Mouse (Mus musculus) embryonic facial prominence, embryonic 10.5 days (tissue): ENCODE measurements around the gene Evx2. TPM values are rescaled to one million over a fixed set of nuclear protein-coding genes. Genes with fewer than 3 reads are reported as not detected.

Source experiments
- DNase-seq: peaks from one replicate; pipeline ENCODE4 v3.0.0-alpha.2; 2017; ENCODE audit warnings: low spot score
- H3K27ac ChIP-seq: fragments of 300-500 bp; sonication (generic); replicated peaks from 2 replicates; pipeline ENCODE4 v1.5.1; 2016; ENCODE audit warnings: mild to moderate bottlenecking
- H3K27me3 ChIP-seq: fragments of 300-500 bp; sonication (generic); replicated peaks from 2 replicates; pipeline ENCODE4 v1.6.1; 2016; ENCODE audit warnings: low read depth, mild to moderate bottlenecking; ENCODE audit not compliant: poor library complexity, severe bottlenecking
- H3K36me3 ChIP-seq: fragments of 300-500 bp; sonication (generic); replicated peaks from 2 replicates; pipeline ENCODE4 v1.6.1; 2016; ENCODE audit warnings: mild to moderate bottlenecking, moderate library complexity
- H3K4me1 ChIP-seq: fragments of 300-500 bp; sonication (generic); 2 replicates; pipeline ENCODE4 v1.6.1; 2016
- H3K4me3 ChIP-seq: fragments of 300-500 bp; sonication (generic); 2 replicates; pipeline ENCODE4 v1.5.1; 2016; ENCODE audit warnings: mild to moderate bottlenecking, moderate library complexity
- H3K9me3 ChIP-seq: fragments of 300-500 bp; sonication (generic); 2 replicates; pipeline ENCODE4 v1.6.1; 2016; ENCODE audit warnings: mild to moderate bottlenecking
- WGBS: fragments of 180-500 bp; shearing (Covaris S2); methylation state at CpG from one replicate; pipeline ENCODE4 v1.1.7; 2016; 5-methylcytosine and 5-hydroxymethylcytosine counted together
- polyA plus RNA-seq: library from polyadenylated mRNA; unstranded; fragments of >200 nt; fragmentation: Nextera tagmentation; extraction: Ambion mirVana; gene quantifications from 2 replicates; pipeline ENCODE4 v1.2.1, GENCODE M21; 2016

The Evx2 gene
- polyA plus RNA-seq, 1 experiment from 2014 or later, result 0.05 TPM

- H3K9me3 ChIP-seq, result no peaks in the 10 kb centered on the region
- H3K27ac ChIP-seq, result no peak overlapping the region
- H3K4me1 ChIP-seq, result peaks cover 15% of the 10 kb centered on the region
- DNase-seq, result peak; percentile 64
- H3K36me3 ChIP-seq, result no peaks in the 10 kb centered on the region
- under 1% methylated on average over 24 of the region's 24 CpGs for WGBS
- H3K4me3 ChIP-seq, result no peak overlapping the region
- peaks cover 100% of the 10 kb centered on the region for H3K27me3 ChIP-seq
These were observed 14.6 kb upstream of the Evx2 start for GRCm38 (mm10) chr2:74673835-74674425.

GRCm38 (mm10) chr2:74672481-74673362 is 13.4 kb upstream of the Evx2 start:
- peak; percentile 86 for DNase-seq
- Histone ChIP-seq H3K4me3 (peak overlapping the region; percentile 46), H3K27me3 (peaks cover 100% of the 10 kb centered on the region), H3K4me1 (peaks cover 25% of the 10 kb centered on the region), H3K27ac (no peak overlapping the region), H3K9me3 (no peaks in the 10 kb centered on the region), H3K36me3 (no peaks in the 10 kb centered on the region)
- under 1% methylated on average over 40 of the region's 40 CpGs for WGBS

- no peak overlapping the region for H3K4me3 ChIP-seq
- H3K27me3 ChIP-seq, result peaks cover 100% of the 10 kb centered on the region
- peak; percentile 24 for DNase-seq
- WGBS, result 2% methylated on average over 5 of the region's 5 CpGs
- H3K4me1 ChIP-seq, result peaks cover 26% of the 10 kb centered on the region
- H3K9me3 ChIP-seq, result no peaks in the 10 kb centered on the region
- no peaks in the 10 kb centered on the region for H3K36me3 ChIP-seq
- H3K27ac ChIP-seq, result no peak overlapping the region
These were observed 12.5 kb upstream of the Evx2 start for GRCm38 (mm10) chr2:74671847-74672246.

DNA sequence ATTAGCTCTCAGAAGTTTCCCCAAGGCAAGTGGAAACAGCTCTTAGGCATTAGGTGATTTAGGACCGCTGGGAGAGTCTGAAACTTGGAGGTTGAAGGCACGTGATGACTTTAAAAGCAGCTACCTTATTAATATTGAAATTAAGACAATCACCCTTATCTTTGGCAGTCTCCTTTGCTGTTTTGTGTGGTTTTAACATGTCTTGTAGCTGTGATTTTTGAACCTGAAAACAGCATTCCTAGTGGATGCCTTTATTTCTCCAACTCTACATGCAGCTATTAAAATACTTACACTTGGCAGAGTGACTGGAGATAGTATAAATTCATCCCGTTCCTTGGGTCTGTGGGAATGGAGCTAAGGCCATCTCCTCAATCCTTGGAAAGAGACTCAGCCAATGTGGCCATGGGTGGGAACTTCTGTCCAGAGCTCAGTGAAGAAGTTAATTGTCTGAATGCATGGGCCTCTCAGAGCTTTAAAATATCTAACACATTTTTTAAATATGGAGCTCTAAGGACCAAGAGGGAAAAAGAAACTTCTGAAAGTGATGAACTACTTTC is 11.4 kb upstream of the Evx2 start:
- DNase-seq, result peak; percentile 11
- no peaks in the 10 kb centered on the region for H3K9me3 ChIP-seq
- peaks cover 26% of the 10 kb centered on the region for H3K4me1 ChIP-seq
- no peak overlapping the region for H3K4me3 ChIP-seq
- WGBS, result 2% methylated on average over 3 of the region's 3 CpGs
- H3K36me3 ChIP-seq, result no peaks in the 10 kb centered on the region
- H3K27ac ChIP-seq, result no peak overlapping the region
- H3K27me3 ChIP-seq, result peaks cover 100% of the 10 kb centered on the region

- Histone ChIP-seq H3K27me3 (peaks cover 100% of the 10 kb centered on the region), H3K4me1 (peaks cover 20% of the 10 kb centered on the region), H3K4me3 (no peak overlapping the region), H3K27ac (no peak overlapping the region), H3K9me3 (no peaks in the 10 kb centered on the region), H3K36me3 (no peaks in the 10 kb centered on the region)
- peak; percentile 48 for DNase-seq
- under 1% methylated on average over 14 of the region's 14 CpGs for WGBS
These were observed 10.4 kb upstream of the Evx2 start for GRCm38 (mm10) chr2:74669650-74670235.

DNA sequence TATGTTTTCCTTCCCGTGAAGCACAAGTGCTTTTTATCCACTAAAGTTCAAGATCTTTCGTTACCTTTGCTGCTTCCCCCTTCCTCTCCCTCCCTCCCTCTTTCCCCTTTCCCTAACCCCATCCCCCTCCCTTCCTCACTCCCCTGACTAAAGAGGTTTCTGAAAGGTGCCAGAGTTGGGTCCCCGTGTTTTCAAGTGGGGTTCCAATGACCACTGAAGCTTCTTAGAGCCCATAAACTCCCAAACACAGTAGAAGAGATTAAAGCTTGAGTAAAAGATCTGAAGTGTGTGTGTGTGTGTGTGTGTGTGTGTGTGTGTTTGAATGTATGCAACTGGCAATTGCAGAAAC is 9.8 kb upstream of the Evx2 start:
- under 1% methylated on average over 3 of the region's 3 CpGs for WGBS
- DNase-seq, result peak; percentile 37
- Histone ChIP-seq H3K27me3 (peaks cover 100% of the 10 kb centered on the region), H3K27ac (no peak overlapping the region), H3K9me3 (no peaks in the 10 kb centered on the region), H3K4me3 (no peak overlapping the region), H3K4me1 (peaks cover 20% of the 10 kb centered on the region), H3K36me3 (no peaks in the 10 kb centered on the region)

DNA sequence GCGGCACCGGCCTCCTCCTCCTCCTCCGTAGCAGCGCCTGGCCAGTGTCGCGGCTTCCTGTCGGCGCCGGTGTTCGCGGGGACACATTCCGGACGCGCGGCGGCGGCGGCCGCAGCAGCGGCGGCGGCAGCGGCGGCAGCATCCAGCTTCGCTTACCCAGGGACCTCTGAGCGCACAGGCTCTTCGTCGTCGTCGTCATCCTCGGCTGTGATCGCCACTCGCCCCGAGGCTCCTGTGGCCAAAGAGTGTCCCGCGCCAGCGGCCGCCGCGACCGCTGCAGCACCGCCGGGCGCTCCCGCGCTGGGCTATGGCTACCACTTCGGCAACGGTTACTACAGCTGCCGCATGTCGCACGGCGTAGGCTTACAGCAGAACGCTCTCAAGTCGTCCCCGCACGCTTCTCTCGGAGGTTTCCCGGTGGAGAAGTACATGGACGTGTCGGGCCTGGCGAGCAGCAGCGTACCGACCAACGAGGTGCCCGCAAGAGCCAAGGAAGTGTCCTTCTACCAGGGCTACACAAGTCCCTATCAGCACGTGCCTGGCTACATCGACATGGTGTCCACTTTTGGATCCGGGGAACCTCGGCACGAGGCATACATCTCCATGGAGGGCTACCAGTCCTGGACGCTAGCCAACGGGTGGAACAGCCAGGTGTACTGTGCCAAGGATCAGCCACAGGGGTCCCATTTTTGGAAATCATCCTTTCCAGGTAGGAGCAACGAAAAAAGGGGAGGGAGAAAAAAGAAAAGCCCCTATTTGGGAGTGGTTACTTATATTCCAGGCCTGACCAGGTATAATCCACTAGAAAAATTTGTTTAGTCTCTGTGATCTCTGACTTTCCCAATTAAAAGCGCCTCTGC is 9.2 kb upstream of the Evx2 start:
- peak overlapping the region; percentile 55 for H3K4me3 ChIP-seq
- H3K36me3 ChIP-seq, result no peaks in the 10 kb centered on the region
- WGBS, result under 1% methylated on average over 74 of the region's 74 CpGs
- H3K27ac ChIP-seq, result no peak overlapping the region
- peaks cover 18% of the 10 kb centered on the region for H3K4me1 ChIP-seq
- H3K9me3 ChIP-seq, result no peaks in the 10 kb centered on the region
- H3K27me3 ChIP-seq, result peaks cover 100% of the 10 kb centered on the region
- DNase-seq, result peak; percentile 72

DNA sequence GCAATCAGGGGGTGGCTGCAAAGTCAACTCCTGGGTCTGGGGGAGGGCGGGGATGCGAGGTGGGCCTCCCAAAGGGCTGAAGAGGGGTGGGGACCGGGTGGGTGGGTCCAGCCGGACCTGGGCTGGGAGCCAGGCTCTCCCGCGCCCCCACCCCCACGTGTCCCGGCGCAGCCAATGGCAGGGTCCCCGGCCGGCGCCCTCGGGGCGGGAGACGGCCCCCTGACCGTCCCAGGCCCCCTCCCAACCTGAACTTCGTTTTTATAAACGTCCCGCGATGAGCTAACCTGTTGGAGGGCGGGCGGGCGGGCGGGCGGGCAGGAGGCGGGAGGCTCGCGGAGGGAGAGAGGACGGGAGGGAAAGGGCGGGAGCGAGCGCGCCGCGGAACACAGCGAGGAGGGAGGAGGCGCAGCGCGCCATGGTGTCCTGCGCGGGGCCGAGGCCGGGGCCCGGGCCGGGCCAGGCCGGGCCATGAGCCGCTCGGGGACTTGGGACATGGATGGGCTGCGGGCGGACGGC is 8.5 kb upstream of the Evx2 start, which contains the start of gene Hoxd13:
Hoxd13 (plus strand) TSS at position 469 of the 516 bp plus-strand sequence.
- Histone ChIP-seq H3K27ac (no peak within 1 kb of the TSS), H3K4me3 (peak within 1 kb of the TSS; percentile 55), H3K9me3 (no peaks in the 10 kb centered on the region), H3K27me3 (peaks cover 100% of the 10 kb centered on the region), H3K4me1 (peaks cover 16% of the 10 kb centered on the region), H3K36me3 (no peaks in the 10 kb centered on the region)
- DNase-seq, result peak; percentile 57
- WGBS, result under 1% methylated on average over 48 of the region's 51 CpGs

- no peaks in the 10 kb centered on the region for H3K9me3 ChIP-seq
- H3K27me3 ChIP-seq, result peaks cover 100% of the 10 kb centered on the region
- H3K27ac ChIP-seq, result no peak overlapping the region
- DNase-seq, result peak; percentile 61
- peak overlapping the region; percentile 55; the same call in 1 of the 2 replicates for H3K4me3 ChIP-seq
- H3K36me3 ChIP-seq, result no peaks in the 10 kb centered on the region
- WGBS, result 1% methylated on average over 36 of the region's 36 CpGs
- peaks cover 10% of the 10 kb centered on the region for H3K4me1 ChIP-seq
These were observed 8.0 kb upstream of the Evx2 start for GRCm38 (mm10) chr2:74667191-74667841.

- WGBS, result 1% methylated on average over 7 of the region's 7 CpGs
- no peaks in the 10 kb centered on the region for H3K9me3 ChIP-seq
These were observed 7.1 kb upstream of the Evx2 start for GRCm38 (mm10) chr2:74666411-74666810.

DNA sequence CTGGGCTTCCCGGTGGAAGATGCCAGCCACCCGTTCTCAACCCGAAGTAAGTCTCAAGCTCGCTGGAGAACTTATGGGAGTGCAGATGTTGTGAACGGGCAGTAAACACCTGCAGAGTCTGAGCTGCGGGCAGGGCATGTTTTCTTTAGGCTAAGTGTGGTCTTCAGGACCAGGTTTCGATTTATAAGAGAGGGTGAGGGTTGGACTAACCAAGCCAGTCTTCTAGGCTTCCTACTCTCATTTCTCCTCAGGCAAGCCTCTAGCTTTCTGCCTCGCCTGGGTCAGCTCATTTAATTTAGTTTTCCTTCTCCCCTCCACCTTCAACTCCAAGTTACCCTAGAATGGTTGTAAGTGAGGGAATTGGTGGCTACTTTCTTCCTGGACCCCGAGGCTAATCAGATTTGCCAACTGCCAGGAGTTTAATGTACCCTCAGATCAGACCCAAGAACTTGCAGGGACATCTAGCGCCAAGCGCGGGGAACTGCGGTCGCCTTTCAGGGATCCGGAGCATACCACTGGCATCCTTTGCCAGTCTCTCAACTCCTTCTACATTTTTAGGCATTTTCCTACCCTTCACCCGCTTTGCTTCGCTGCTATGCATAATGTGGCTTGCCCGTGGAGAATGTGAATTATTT is 4.1 kb upstream of the Evx2 start:
- peaks cover 17% of the 10 kb centered on the region for H3K4me1 ChIP-seq
- no peak overlapping the region for H3K27ac ChIP-seq
- DNase-seq, result peak; percentile 74
- H3K4me3 ChIP-seq, result no peak overlapping the region
- no peaks in the 10 kb centered on the region for H3K9me3 ChIP-seq
- 4% methylated on average over 18 of the region's 18 CpGs for WGBS
- peaks cover 100% of the 10 kb centered on the region for H3K27me3 ChIP-seq
- H3K36me3 ChIP-seq, result no peaks in the 10 kb centered on the region

More at GRCm38 (mm10) chr2:74666411-74666810, 7.1 kb upstream of the Evx2 start:
- Histone ChIP-seq H3K27ac (no peak overlapping the region), H3K36me3 (no peaks in the 10 kb centered on the region), H3K27me3 (peaks cover 100% of the 10 kb centered on the region), H3K4me1 (peaks cover 14% of the 10 kb centered on the region), H3K4me3 (no peak overlapping the region)
- peak; percentile 30 for DNase-seq
